Comparison of ENCODE assay signal across 8 mouse cellular contexts in the genomic region with DNA sequence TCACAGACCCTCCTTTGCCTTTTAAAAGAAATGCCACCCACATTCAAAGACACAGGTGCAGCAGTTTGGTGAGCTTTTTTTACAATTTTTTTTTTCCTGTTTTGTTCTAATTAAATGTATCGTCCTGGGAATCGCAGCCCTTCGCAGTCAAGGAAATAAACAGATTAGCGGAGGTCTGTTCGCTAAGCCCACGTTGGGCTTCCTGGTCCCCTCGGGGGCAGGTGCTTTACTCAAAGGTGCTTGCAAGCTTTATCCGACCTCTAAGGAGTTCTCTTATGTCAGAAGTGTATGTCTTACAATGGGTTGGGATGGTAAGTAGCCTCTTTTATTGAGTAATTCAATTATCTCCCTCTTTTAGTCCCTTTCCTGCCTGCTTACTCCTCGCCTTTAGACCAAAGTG. TPM values are rescaled to one million over a fixed set of nuclear protein-coding genes. Genes with fewer than 3 reads are reported as not detected.
A peak's percentile ranks its signal among the peaks of the same experiment; 100 is the strongest.
DNase-seq lines count a peak whose midpoint lies in the region; ATAC-seq and TF ChIP-seq lines count a peak whose summit lies in the region.

No protein-coding gene starts in this region.

- peaks cover 31% of the 10 kb centered on the region for H3K4me1 ChIP-seq in cerebellum, adult 2 months (ENCODE audit: control insufficient read depth, insufficient read depth, low read length)
- peaks cover 34% of the 10 kb centered on the region for H3K4me1 ChIP-seq in lung, embryonic 16.5 days (replicated peaks; ENCODE audit: control insufficient read depth, insufficient read depth, low read length)
- H3K4me1 ChIP-seq in hindbrain, embryonic 16.5 days (ENCODE audit: control insufficient read depth, insufficient read depth, low read depth, low read length), result peaks cover 36% of the 10 kb centered on the region
- H3K4me1 ChIP-seq in midbrain, postnatal 0 days (ENCODE audit: insufficient read depth, low read length), result peaks cover 9% of the 10 kb centered on the region; the same call in 1 of the 2 replicates

- TF ChIP-seq POLR2A in cerebellum, adult 2 months (IDR thresholded peaks at IDR 0.05; ENCODE audit: borderline replicate concordance, insufficient read depth, low read length), result no peak

- 2% methylated on average over 9 of the region's 9 CpGs for WGBS in cerebellum, adult 2 months
- WGBS in lung, embryonic 16.5 days, result 2% methylated on average over 9 of the region's 9 CpGs
- under 1% methylated on average over 9 of the region's 9 CpGs for WGBS in hindbrain, embryonic 16.5 days
- under 1% methylated on average over 9 of the region's 9 CpGs for WGBS in midbrain, postnatal 0 days

- no peak for TF ChIP-seq CTCF in cerebellum, adult 2 months (IDR thresholded peaks at IDR 0.05; ENCODE audit: borderline replicate concordance, insufficient read depth, low read depth, low read length)
- TF ChIP-seq CTCF in midbrain, postnatal 0 days (IDR thresholded peaks at IDR 0.05), result no peak

- H3K36me3 ChIP-seq in lung, embryonic 16.5 days (ENCODE audit: control insufficient read depth, insufficient read depth, low read length), result no peaks in the 10 kb centered on the region
- no peaks in the 10 kb centered on the region for H3K36me3 ChIP-seq in hindbrain, embryonic 16.5 days (ENCODE audit: control insufficient read depth, insufficient read depth, low read length)
- H3K36me3 ChIP-seq in midbrain, postnatal 0 days (ENCODE audit: insufficient read depth, low read length), result no peaks in the 10 kb centered on the region

- H3K9me3 ChIP-seq in lung, embryonic 16.5 days (ENCODE audit: control insufficient read depth, low read length), result no peaks in the 10 kb centered on the region
- H3K9me3 ChIP-seq in hindbrain, embryonic 16.5 days (ENCODE audit: control insufficient read depth, low read length), result no peaks in the 10 kb centered on the region
- no peaks in the 10 kb centered on the region for H3K9me3 ChIP-seq in midbrain, postnatal 0 days (ENCODE audit: low read length)

- H3K27ac ChIP-seq in cerebellum, adult 2 months (ENCODE audit: insufficient read depth, low read length), result peak overlapping the region; percentile 100
- H3K27ac ChIP-seq in lung, embryonic 16.5 days (ENCODE audit: low read length), result peak overlapping the region; percentile 100
- H3K27ac ChIP-seq in hindbrain, embryonic 16.5 days (ENCODE audit: low read depth, low read length), result peak overlapping the region; percentile 100
- peak overlapping the region; percentile 100 for H3K27ac ChIP-seq in midbrain, postnatal 0 days (ENCODE audit: low read depth, low read length)

- ATAC-seq in lung, embryonic 16.5 days (ENCODE audit: low read depth), result no peak
- ATAC-seq in hindbrain, embryonic 16.5 days, result no peak
- ATAC-seq in midbrain, postnatal 0 days (ENCODE audit: low FRiP score), result no peak

- H3K4me2 ChIP-seq in lung, embryonic 16.5 days (ENCODE audit: low read depth, low read length), result peak overlapping the region; percentile 68
- peak overlapping the region; percentile 57 for H3K4me2 ChIP-seq in hindbrain, embryonic 16.5 days (ENCODE audit: low read length)
- H3K4me2 ChIP-seq in midbrain, postnatal 0 days (ENCODE audit: low read depth, low read length, poor library complexity, severe bottlenecking), result peak overlapping the region; percentile 83

- H3K27me3 ChIP-seq in cerebellum, adult 2 months (ENCODE audit: control insufficient read depth, insufficient read depth, low read length), result no peaks in the 10 kb centered on the region
- no peaks in the 10 kb centered on the region for H3K27me3 ChIP-seq in lung, embryonic 16.5 days (ENCODE audit: control insufficient read depth, insufficient read depth, low read depth, low read length)
- H3K27me3 ChIP-seq in hindbrain, embryonic 16.5 days (replicated peaks; ENCODE audit: control insufficient read depth, insufficient read depth, low read length), result no peaks in the 10 kb centered on the region
- no peaks in the 10 kb centered on the region for H3K27me3 ChIP-seq in midbrain, postnatal 0 days (ENCODE audit: insufficient read depth, low read length)

- peak overlapping the region; percentile 100 for H3K9ac ChIP-seq in lung, embryonic 16.5 days (ENCODE audit: low read length)
- H3K9ac ChIP-seq in hindbrain, embryonic 16.5 days (ENCODE audit: low read depth, low read length), result peak overlapping the region; percentile 93
- H3K9ac ChIP-seq in midbrain, postnatal 0 days (replicated peaks; ENCODE audit: low read length, poor library complexity, severe bottlenecking), result peak overlapping the region; percentile 100

- H3K4me3 ChIP-seq in cerebellum, adult 2 months (replicated peaks; ENCODE audit: insufficient read depth, low read depth, low read length), result peak overlapping the region; percentile 89
- peak overlapping the region; percentile 93 for H3K4me3 ChIP-seq in lung, embryonic 16.5 days (ENCODE audit: low read length)
- peak overlapping the region; percentile 55 for H3K4me3 ChIP-seq in hindbrain, embryonic 16.5 days (ENCODE audit: low read length)
- H3K4me3 ChIP-seq in midbrain, postnatal 0 days (ENCODE audit: low read depth, low read length), result peak overlapping the region; percentile 96

- no peak for DNase-seq in cerebellum, adult 2 months
- DNase-seq in cerebellum, adult 11-12 months, result no peak
- DNase-seq in lung, postnatal 10 days, result no peak
- peak; percentile 33 for DNase-seq in midbrain, postnatal 0 days (ENCODE audit: low spot score)
- no peak for DNase-seq in urinary bladder, postnatal 36 days (ENCODE audit: low spot score in 2 of 2)
- no peak for DNase-seq in layer of hippocampus, adult 11-12 months (ENCODE audit: low spot score)

RNA-seq across cellular contexts. Expression of a gene that starts 1.7 kb away (rescaled TPM):
- polyA plus RNA-seq in cerebellum, adult 2 months (2012; rRNA removed), result 42.0 and 50.2 TPM in 2 replicates
- polyA plus RNA-seq in lung, embryonic 16.5 days (2015; fragmentation: Nextera tagmentation; extraction: Ambion mirVana), result 13.1 and 13.2 TPM in 2 replicates
- 11.7 and 13.4 TPM in 2 replicates for polyA plus RNA-seq in hindbrain, embryonic 16.5 days (2015; fragmentation: Nextera tagmentation; extraction: Ambion mirVana)
- total RNA-seq in midbrain, postnatal 0 days (2014; rRNA removed), result 38.4 and 41.1 TPM in 2 replicates
- 9.2 and 9.7 TPM in 2 replicates for polyA plus RNA-seq in midbrain, postnatal 0 days (2015; fragmentation: Nextera tagmentation; extraction: Ambion mirVana)

RNA-seq across cellular contexts. Expression of a gene that starts 14.8 kb away (rescaled TPM):
- 78.2 and 84.0 TPM in 2 replicates for polyA plus RNA-seq in cerebellum, adult 2 months (2012; rRNA removed)
- polyA plus RNA-seq in lung, embryonic 16.5 days (2015; fragmentation: Nextera tagmentation; extraction: Ambion mirVana), result 281 and 310 TPM in 2 replicates
- polyA plus RNA-seq in hindbrain, embryonic 16.5 days (2015; fragmentation: Nextera tagmentation; extraction: Ambion mirVana), result 267 and 272 TPM in 2 replicates
- 84.6 and 98.2 TPM in 2 replicates for total RNA-seq in midbrain, postnatal 0 days (2014; rRNA removed)
- 195 and 199 TPM in 2 replicates for polyA plus RNA-seq in midbrain, postnatal 0 days (2015; fragmentation: Nextera tagmentation; extraction: Ambion mirVana)

RNA-seq across cellular contexts. Expression of a gene that starts 50.1 kb away (rescaled TPM):
- 89.6 and 98.6 TPM in 2 replicates for polyA plus RNA-seq in cerebellum, adult 2 months (2012; rRNA removed)
- 34.8 and 39.1 TPM in 2 replicates for polyA plus RNA-seq in lung, embryonic 16.5 days (2015; fragmentation: Nextera tagmentation; extraction: Ambion mirVana)
- polyA plus RNA-seq in hindbrain, embryonic 16.5 days (2015; fragmentation: Nextera tagmentation; extraction: Ambion mirVana), result 77.0 and 86.9 TPM in 2 replicates
- total RNA-seq in midbrain, postnatal 0 days (2014; rRNA removed), result 43.1 and 55.6 TPM in 2 replicates
- polyA plus RNA-seq in midbrain, postnatal 0 days (2015; fragmentation: Nextera tagmentation; extraction: Ambion mirVana), result 105 and 108 TPM in 2 replicates
